Mouse (Mus musculus) lung, postnatal 0 days (tissue): ENCODE results near the gene Pip5k1a.
A peak's percentile ranks its signal among the peaks of the same experiment; 100 is the strongest.

ENCODE experiments used
- CTCF ChIP-seq: IDR thresholded peaks from 2 replicates; pipeline ENCODE4 v1.5.1; 2016; ENCODE audit warnings: antibody characterized with exemption, mild to moderate bottlenecking
- EP300 ChIP-seq: IDR thresholded peaks from 2 replicates; pipeline ENCODE4 v1.6.1; 2016; ENCODE audit warnings: antibody characterized with exemption, mild to moderate bottlenecking, control low read depth

- TF ChIP-seq CTCF: peak; percentile 37
- no peak for TF ChIP-seq EP300
Measured at GRCm38 (mm10) chr3:95013699-95014427, 92.9 kb downstream of the Pip5k1a start.
